Mouse (Mus musculus) heart, postnatal 0 days (tissue): Measurements from ENCODE around the gene Hbb-y.

Experiments used
- CTCF ChIP-seq: IDR thresholded peaks from 2 replicates; pipeline ENCODE4 v1.5.1; 2016; ENCODE audit warnings: antibody characterized with exemption, control low read depth, low read depth
- EP300 ChIP-seq: IDR thresholded peaks from 2 replicates; pipeline ENCODE4 v1.6.1; 2016; ENCODE audit warnings: antibody characterized with exemption, low read depth

GRCm38 (mm10) chr7:103854669-103855068 is 1.7 kb upstream of the Hbb-y start:
- TF ChIP-seq CTCF = no peak
- TF ChIP-seq EP300 = no peak
